Mouse (Mus musculus): ENCODE measurements at regions not wholly inside any gene's neighbourhood (a gene's known extent, or its start where the extent isn't known, plus 50 kb on each side); places are given as distances from the start of the nearest gene placed in this dataset.
"Not testable (repeated sequence)": the region's sequence is repeated elsewhere in the genome, so short reads cannot be mapped to it uniquely, and the experiment has no call there.

GRCm38 (mm10) chr11:8773862-8774261, 109.5 kb upstream of the Tns3 start:
- WGBS, result 73% methylated on average over 6 of the region's 6 CpGs

GRCm38 (mm10) chr11:8773260-8773659, 108.9 kb upstream of the Tns3 start:
- ATAC-seq (ENCODE audit: insufficient read depth, low FRiP score, low TSS enrichment) (no peak), DNase-seq (ENCODE audit: low spot score) (no peak)
- Histone ChIP-seq H3K9me3 (ENCODE audit: control insufficient read depth, low read length) (no peaks in the 10 kb centered on the region), H3K4me3 (ENCODE audit: low read depth, low read length) (no peak overlapping the region), H3K36me3 (ENCODE audit: control insufficient read depth, insufficient read depth, low read length) (no peaks in the 10 kb centered on the region), H3K27me3 (ENCODE audit: control insufficient read depth, insufficient read depth, low read length) (no peaks in the 10 kb centered on the region), H3K9ac (ENCODE audit: low read length) (no peak overlapping the region), H3K4me2 (ENCODE audit: low read depth) (no peak overlapping the region), H3K4me1 (ENCODE audit: control insufficient read depth, insufficient read depth, low read length) (no peaks in the 10 kb centered on the region), H3K27ac (ENCODE audit: low read depth, low read length) (no peak overlapping the region)
- 77% methylated on average over 11 of the region's 11 CpGs for WGBS

More at GRCm38 (mm10) chr11:8773862-8774261, 109.5 kb upstream of the Tns3 start:
- Histone ChIP-seq H3K9me3 (ENCODE audit: control insufficient read depth, low read length) (no peaks in the 10 kb centered on the region), H3K4me3 (ENCODE audit: low read depth, low read length) (no peak overlapping the region), H3K4me2 (ENCODE audit: low read depth) (no peak overlapping the region), H3K36me3 (ENCODE audit: control insufficient read depth, insufficient read depth, low read length) (no peaks in the 10 kb centered on the region), H3K9ac (ENCODE audit: low read length) (no peak overlapping the region), H3K27me3 (ENCODE audit: control insufficient read depth, insufficient read depth, low read length) (no peaks in the 10 kb centered on the region), H3K4me1 (ENCODE audit: control insufficient read depth, insufficient read depth, low read length) (no peaks in the 10 kb centered on the region), H3K27ac (ENCODE audit: low read depth, low read length) (no peak overlapping the region)
- no peak for ATAC-seq (ENCODE audit: insufficient read depth, low FRiP score, low TSS enrichment)
- no peak for DNase-seq (ENCODE audit: low spot score)

- no peak overlapping the region for H3K27ac ChIP-seq (ENCODE audit: low read depth, low read length)
- H3K36me3 ChIP-seq (ENCODE audit: control insufficient read depth, insufficient read depth, low read length), result no peaks in the 10 kb centered on the region
- DNase-seq (ENCODE audit: low spot score) (no peak), ATAC-seq (ENCODE audit: insufficient read depth, low FRiP score, low TSS enrichment) (no peak)
- no peaks in the 10 kb centered on the region for H3K9me3 ChIP-seq (ENCODE audit: control insufficient read depth, low read length)
- no peaks in the 10 kb centered on the region for H3K27me3 ChIP-seq (ENCODE audit: control insufficient read depth, insufficient read depth, low read length)
- no peak overlapping the region for H3K4me3 ChIP-seq (ENCODE audit: low read depth, low read length)
- H3K4me2 ChIP-seq (ENCODE audit: low read depth), result no peak overlapping the region
- no peak overlapping the region for H3K9ac ChIP-seq (ENCODE audit: low read length)
- 85% methylated on average over 5 of the region's 5 CpGs for WGBS
- no peaks in the 10 kb centered on the region for H3K4me1 ChIP-seq (ENCODE audit: control insufficient read depth, insufficient read depth, low read length)
These were observed 108.2 kb upstream of the Tns3 start for GRCm38 (mm10) chr11:8772541-8772940.

GRCm38 (mm10) chr11:8768706-8769105, 104.4 kb upstream of the Tns3 start:
- not testable (repeated sequence) for ATAC-seq (ENCODE audit: insufficient read depth, low FRiP score, low TSS enrichment); H3K9ac ChIP-seq (ENCODE audit: low read length); H3K9me3 ChIP-seq (ENCODE audit: control insufficient read depth, low read length); H3K36me3 ChIP-seq (ENCODE audit: control insufficient read depth, insufficient read depth, low read length); H3K4me2 ChIP-seq (ENCODE audit: low read depth); H3K27ac ChIP-seq (ENCODE audit: low read depth, low read length); H3K27me3 ChIP-seq (ENCODE audit: control insufficient read depth, insufficient read depth, low read length); DNase-seq (ENCODE audit: low spot score); H3K4me3 ChIP-seq (ENCODE audit: low read depth, low read length); H3K4me1 ChIP-seq (ENCODE audit: control insufficient read depth, insufficient read depth, low read length)
- 71% methylated on average over 1 of the region's 1 CpGs for WGBS

- no peaks in the 10 kb centered on the region for H3K9me3 ChIP-seq (ENCODE audit: control insufficient read depth, low read length)
- no peak overlapping the region for H3K9ac ChIP-seq (ENCODE audit: low read length)
- no peak overlapping the region for H3K4me2 ChIP-seq (ENCODE audit: low read depth)
- H3K27ac ChIP-seq (ENCODE audit: low read depth, low read length), result no peak overlapping the region
- H3K36me3 ChIP-seq (ENCODE audit: control insufficient read depth, insufficient read depth, low read length), result no peaks in the 10 kb centered on the region
- H3K4me3 ChIP-seq (ENCODE audit: low read depth, low read length), result no peak overlapping the region
- ATAC-seq (ENCODE audit: insufficient read depth, low FRiP score, low TSS enrichment) (no peak), DNase-seq (ENCODE audit: low spot score) (no peak)
- no peaks in the 10 kb centered on the region for H3K27me3 ChIP-seq (ENCODE audit: control insufficient read depth, insufficient read depth, low read length)
- 93% methylated on average over 1 of the region's 1 CpGs for WGBS
- H3K4me1 ChIP-seq (ENCODE audit: control insufficient read depth, insufficient read depth, low read length), result 0 out of 2 replicates have a peak, but pooled peaks cover 6% of the 10 kb centered on the region
These were observed 101.2 kb upstream of the Tns3 start for GRCm38 (mm10) chr11:8765541-8765885.

GRCm38 (mm10) chr11:8764861-8765540, 100.7 kb upstream of the Tns3 start:
- no peak for DNase-seq (ENCODE audit: low spot score)

GRCm38 (mm10) chr11:8763448-8763847, 99.1 kb upstream of the Tns3 start:
- Histone ChIP-seq H3K9me3 (ENCODE audit: control insufficient read depth, low read length) (no peaks in the 10 kb centered on the region), H3K36me3 (ENCODE audit: control insufficient read depth, insufficient read depth, low read length) (no peaks in the 10 kb centered on the region), H3K27ac (ENCODE audit: low read depth, low read length) (no peak overlapping the region), H3K27me3 (ENCODE audit: control insufficient read depth, insufficient read depth, low read length) (no peaks in the 10 kb centered on the region), H3K4me2 (ENCODE audit: low read depth) (no peak overlapping the region), H3K4me3 (ENCODE audit: low read depth, low read length) (no peak overlapping the region), H3K9ac (ENCODE audit: low read length) (no peak overlapping the region), H3K4me1 (ENCODE audit: control insufficient read depth, insufficient read depth, low read length) (0 out of 2 replicates have a peak, but pooled peaks cover 6% of the 10 kb centered on the region)
- 54% methylated on average over 7 of the region's 7 CpGs for WGBS
- DNase-seq (ENCODE audit: low spot score) (no peak), ATAC-seq (ENCODE audit: insufficient read depth, low FRiP score, low TSS enrichment) (no peak)

More at GRCm38 (mm10) chr11:8764861-8765540, 100.7 kb upstream of the Tns3 start:
- Histone ChIP-seq H3K4me1 (ENCODE audit: control insufficient read depth, insufficient read depth, low read length) (0 out of 2 replicates have a peak, but pooled peaks cover 6% of the 10 kb centered on the region), H3K36me3 (ENCODE audit: control insufficient read depth, insufficient read depth, low read length) (no peaks in the 10 kb centered on the region), H3K9me3 (ENCODE audit: control insufficient read depth, low read length) (no peaks in the 10 kb centered on the region), H3K27me3 (ENCODE audit: control insufficient read depth, insufficient read depth, low read length) (no peaks in the 10 kb centered on the region), H3K4me2 (ENCODE audit: low read depth) (no peak overlapping the region), H3K9ac (ENCODE audit: low read length) (no peak overlapping the region), H3K4me3 (ENCODE audit: low read depth, low read length) (no peak overlapping the region), H3K27ac (ENCODE audit: low read depth, low read length) (no peak overlapping the region)
- 87% methylated on average over 2 of the region's 2 CpGs for WGBS
- no peak for ATAC-seq (ENCODE audit: insufficient read depth, low FRiP score, low TSS enrichment)

GRCm38 (mm10) chr11:8762133-8762532, 97.8 kb upstream of the Tns3 start:
- ATAC-seq (ENCODE audit: insufficient read depth, low FRiP score, low TSS enrichment) (no peak), DNase-seq (ENCODE audit: low spot score) (no peak)
- Histone ChIP-seq H3K27ac (ENCODE audit: low read depth, low read length) (no peak overlapping the region), H3K36me3 (ENCODE audit: control insufficient read depth, insufficient read depth, low read length) (no peaks in the 10 kb centered on the region), H3K27me3 (ENCODE audit: control insufficient read depth, insufficient read depth, low read length) (no peaks in the 10 kb centered on the region), H3K9me3 (ENCODE audit: control insufficient read depth, low read length) (no peaks in the 10 kb centered on the region), H3K4me1 (ENCODE audit: control insufficient read depth, insufficient read depth, low read length) (0 out of 2 replicates have a peak, but pooled peaks cover 6% of the 10 kb centered on the region), H3K4me3 (ENCODE audit: low read depth, low read length) (no peak overlapping the region), H3K4me2 (ENCODE audit: low read depth) (no peak overlapping the region), H3K9ac (ENCODE audit: low read length) (no peak overlapping the region)
- 32% methylated on average over 2 of the region's 2 CpGs for whole genome bisulfite sequencing

GRCm38 (mm10) chr11:8761626-8762025, 97.3 kb upstream of the Tns3 start:
- Histone ChIP-seq H3K27ac (ENCODE audit: low read depth, low read length) (peak overlapping the region; percentile 58), H3K4me1 (ENCODE audit: control insufficient read depth, insufficient read depth, low read length) (0 out of 2 replicates have a peak, but pooled peaks cover 6% of the 10 kb centered on the region), H3K4me3 (ENCODE audit: low read depth, low read length) (no peak overlapping the region), H3K9ac (ENCODE audit: low read length) (no peak overlapping the region), H3K36me3 (ENCODE audit: control insufficient read depth, insufficient read depth, low read length) (no peaks in the 10 kb centered on the region), H3K27me3 (ENCODE audit: control insufficient read depth, insufficient read depth, low read length) (no peaks in the 10 kb centered on the region), H3K4me2 (ENCODE audit: low read depth) (no peak overlapping the region), H3K9me3 (ENCODE audit: control insufficient read depth, low read length) (no peaks in the 10 kb centered on the region)
- DNase-seq (ENCODE audit: low spot score) (peak; percentile 23), ATAC-seq (ENCODE audit: insufficient read depth, low FRiP score, low TSS enrichment) (peak; percentile 41; the same call in 1 of the 2 replicates)
